Mouse (Mus musculus) kidney, adult 2 months (tissue): ENCODE results near the gene Zfp385c.

Experiments
- CTCF ChIP-seq: fragments of 200-500 bp; conservative IDR thresholded peaks from 2 replicates; pipeline ENCODE4 v1.5.1; 2011; ENCODE audit warnings: low read depth, mild to moderate bottlenecking, control low read depth, low read length, moderate library complexity, mixed read lengths; ENCODE audit not compliant: insufficient read depth, insufficient read length
- POLR2A ChIP-seq: fragments of 200-500 bp; IDR thresholded peaks from one replicate; pipeline ENCODE4 v1.6.1; 2011; ENCODE audit warnings: low read depth, low read length, control low read depth

DNA sequence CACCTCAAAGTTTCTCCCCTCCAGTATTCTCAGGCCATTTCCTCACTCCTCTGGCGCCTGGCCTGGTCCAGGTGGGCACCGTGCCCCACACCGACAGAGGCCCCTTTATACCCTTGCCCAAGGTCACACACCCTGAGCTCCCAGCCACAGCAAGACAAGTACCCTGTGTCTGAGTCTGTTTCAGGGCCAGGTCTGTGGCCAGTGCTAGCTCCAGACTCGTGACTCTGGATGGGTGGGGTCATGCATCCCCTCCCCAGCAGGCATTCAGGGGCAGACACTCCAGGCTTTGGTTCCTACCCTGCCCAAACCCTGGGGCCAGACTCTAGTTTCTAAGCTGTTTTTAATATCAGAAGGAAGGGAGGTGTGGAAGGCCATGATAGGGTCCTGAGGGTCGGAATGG lies 10.4 kb downstream of the Zfp385c start:
- TF ChIP-seq CTCF (no peak), POLR2A (no peak)
